Mouse (Mus musculus) neural tube, embryonic 11.5 days (tissue): Measurements from ENCODE around the gene Hfe2. TPM values are rescaled to one million over a fixed set of nuclear protein-coding genes. Genes with fewer than 3 reads are reported as not detected.

Experiments used
- ATAC-seq: fragments of 200-750 bp; cut with Nextera tagmentation; 2 replicates; pipeline ENCODE4 v1.8.0; 2017; ENCODE audit warnings: moderate number of reproducible peaks, mild to moderate bottlenecking, moderate TSS enrichment, moderate library complexity; ENCODE audit not compliant: insufficient read depth, low FRiP score, low TSS enrichment
- DNase-seq: peaks from one replicate; pipeline ENCODE4 v3.0.0-alpha.2; 2015; ENCODE audit warnings: low spot score
- H3K27ac ChIP-seq: fragments of 300-500 bp; sonication (generic); 2 replicates; pipeline ENCODE4 v1.5.1; 2014; ENCODE audit warnings: low read depth, mild to moderate bottlenecking, low read length
- H3K27me3 ChIP-seq: fragments of 300-500 bp; sonication (generic); 2 replicates; pipeline ENCODE4 v1.6.1; 2014; ENCODE audit warnings: mild to moderate bottlenecking, low read length, mixed read lengths; ENCODE audit not compliant: control insufficient read depth, insufficient read depth
- H3K36me3 ChIP-seq: fragments of 300-500 bp; sonication (generic); 2 replicates; pipeline ENCODE4 v1.6.1; 2014; ENCODE audit warnings: mild to moderate bottlenecking, low read length, moderate library complexity, mixed read lengths; ENCODE audit not compliant: control insufficient read depth, insufficient read depth
- H3K4me1 ChIP-seq: fragments of 300-500 bp; sonication (generic); 2 replicates; pipeline ENCODE4 v1.6.1; 2014; ENCODE audit warnings: low read length, mixed read lengths; ENCODE audit not compliant: control insufficient read depth, insufficient read depth
- H3K4me2 ChIP-seq: fragments of 300-500 bp; sonication (generic); 2 replicates; pipeline ENCODE4 v1.6.1; 2014; ENCODE audit warnings: low read depth, mild to moderate bottlenecking, moderate library complexity
- H3K4me3 ChIP-seq: fragments of 300-500 bp; sonication (generic); 2 replicates; pipeline ENCODE4 v1.5.1; 2014; ENCODE audit warnings: low read depth, low read length
- H3K9ac ChIP-seq: fragments of 300-500 bp; sonication (generic); 2 replicates; pipeline ENCODE4 v1.6.1; 2014; ENCODE audit warnings: mild to moderate bottlenecking, low read length
- H3K9me3 ChIP-seq: fragments of 300-500 bp; sonication (generic); 2 replicates; pipeline ENCODE4 v1.6.1; 2016; ENCODE audit warnings: low read length; ENCODE audit not compliant: control insufficient read depth
- whole genome bisulfite sequencing: fragments of 180-500 bp; shearing (Covaris S2); extraction: QIAGEN DNeasy Blood & Tissue Kit; methylation state at CpG from one replicate; pipeline ENCODE4 v1.1.7; 2014; 5-methylcytosine and 5-hydroxymethylcytosine counted together
- polyA plus RNA-seq: library from polyadenylated mRNA; unstranded; fragments of >200 nt; fragmentation: Nextera tagmentation; extraction: Ambion mirVana; gene quantifications from 2 replicates; pipeline ENCODE4 v1.2.1, GENCODE M21; 2014

The Hfe2 gene
- polyA plus RNA-seq, 1 experiment from 2014 or later = 3.6 TPM

DNA sequence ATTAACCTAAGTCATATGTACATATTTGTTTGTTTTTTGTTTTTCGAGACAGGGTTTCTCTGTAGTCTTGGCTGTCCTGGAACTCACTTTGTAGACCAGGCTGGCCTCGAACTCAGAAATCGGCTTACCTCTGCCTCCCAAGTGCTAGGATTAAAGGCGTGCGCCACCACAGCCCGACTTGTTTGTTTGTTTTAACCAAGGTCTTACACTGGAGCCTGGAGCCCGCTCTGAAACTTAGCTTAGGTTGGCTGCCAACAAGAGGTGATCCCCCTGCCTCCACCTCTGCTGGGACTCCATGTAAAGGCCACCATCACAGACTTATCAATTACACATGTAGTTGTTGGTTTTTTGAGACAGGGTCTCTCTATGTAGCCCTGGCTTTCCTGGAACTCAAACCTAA lies 23.9 kb downstream of the Hfe2 start:
- Histone ChIP-seq H3K9ac (no peak overlapping the region), H3K4me1 (no peaks in the 10 kb centered on the region), H3K27ac (no peak overlapping the region), H3K4me3 (no peak overlapping the region), H3K27me3 (no peaks in the 10 kb centered on the region), H3K4me2 (no peak overlapping the region), H3K36me3 (no peaks in the 10 kb centered on the region), H3K9me3 (no peaks in the 10 kb centered on the region)
- ATAC-seq (no peak), DNase-seq (no peak)
- WGBS = 83% methylated on average over 7 of the region's 7 CpGs

DNA sequence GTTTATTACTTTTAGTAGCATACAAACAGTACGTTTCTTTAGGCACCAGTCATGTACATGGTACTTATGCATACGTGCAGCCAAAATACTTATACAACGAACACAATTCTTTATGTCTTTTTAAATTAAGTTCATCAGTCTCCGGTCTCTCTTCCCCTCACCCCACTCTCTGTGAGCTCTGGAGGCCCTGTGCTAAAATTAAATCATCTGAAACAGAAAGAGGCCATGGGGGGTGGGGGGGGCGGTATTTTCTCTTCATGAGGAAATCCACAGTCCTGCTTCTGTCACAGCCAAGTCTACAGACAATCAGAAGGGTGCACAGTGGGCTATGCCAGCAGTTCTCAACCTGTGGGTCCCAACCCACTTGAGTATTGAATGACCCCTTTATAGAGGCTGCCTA lies 24.4 kb downstream of the Hfe2 start:
- Histone ChIP-seq H3K27me3 (no peaks in the 10 kb centered on the region), H3K4me3 (no peak overlapping the region), H3K4me1 (no peaks in the 10 kb centered on the region), H3K36me3 (no peaks in the 10 kb centered on the region), H3K4me2 (no peak overlapping the region), H3K27ac (no peak overlapping the region), H3K9ac (no peak overlapping the region), H3K9me3 (no peaks in the 10 kb centered on the region)
- no peak for DNase-seq
- ATAC-seq = no peak
- 85% methylated on average over 5 of the region's 5 CpGs for WGBS

DNA sequence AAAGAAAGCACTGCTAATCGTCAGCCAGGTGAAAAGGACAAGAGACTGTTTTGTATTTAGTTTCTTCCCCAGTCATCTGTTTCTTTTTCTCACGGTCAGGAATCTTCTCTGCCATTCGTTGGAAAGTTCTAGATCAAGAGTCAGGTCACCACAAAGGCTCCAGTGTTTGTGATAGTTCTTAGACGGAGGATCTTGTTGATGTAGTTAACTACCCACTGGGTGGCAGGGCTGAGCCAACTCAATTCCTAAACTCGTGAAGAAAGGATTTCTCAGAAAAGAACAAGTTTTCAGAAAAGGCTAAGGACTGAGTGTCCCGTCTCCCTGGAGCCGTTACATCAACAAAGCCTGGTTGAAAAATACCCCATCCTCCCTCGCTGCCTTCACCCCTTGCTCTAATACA lies 26.2 kb downstream of the Hfe2 start:
- peak; percentile 65 for DNase-seq
- Histone ChIP-seq H3K9me3 (no peaks in the 10 kb centered on the region), H3K27ac (no peak overlapping the region), H3K9ac (no peak overlapping the region), H3K36me3 (no peaks in the 10 kb centered on the region), H3K27me3 (no peaks in the 10 kb centered on the region), H3K4me3 (no peak overlapping the region), H3K4me2 (no peak overlapping the region), H3K4me1 (no peaks in the 10 kb centered on the region)
- ATAC-seq = no peak
- WGBS = 33% methylated on average over 8 of the region's 8 CpGs

DNA sequence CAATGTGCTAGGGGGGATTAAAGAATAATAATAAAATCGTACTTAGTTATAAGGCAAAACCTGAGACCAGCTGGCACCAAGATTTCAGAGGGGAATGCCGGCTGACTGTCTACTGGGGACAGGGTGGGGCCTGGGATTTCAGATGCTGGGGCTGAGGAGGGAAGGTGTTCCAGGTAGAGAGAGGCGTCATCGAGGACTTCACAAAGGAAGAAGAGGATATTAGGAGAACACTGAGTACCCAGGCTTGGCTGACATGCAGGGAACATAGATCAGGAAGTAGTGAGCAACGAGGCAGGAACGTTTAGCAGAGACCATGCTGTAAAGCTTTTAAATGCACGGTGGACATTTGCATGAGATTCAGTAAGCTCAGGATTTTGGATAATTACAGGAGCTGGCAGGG lies 26.9 kb downstream of the Hfe2 start:
- DNase-seq (no peak), ATAC-seq (no peak)
- Histone ChIP-seq H3K4me2 (no peak overlapping the region), H3K36me3 (no peaks in the 10 kb centered on the region), H3K4me3 (no peak overlapping the region), H3K27ac (no peak overlapping the region), H3K27me3 (no peaks in the 10 kb centered on the region), H3K4me1 (peaks cover 4% of the 10 kb centered on the region), H3K9me3 (no peaks in the 10 kb centered on the region), H3K9ac (no peak overlapping the region)
- 85% methylated on average over 7 of the region's 7 CpGs for WGBS

DNA sequence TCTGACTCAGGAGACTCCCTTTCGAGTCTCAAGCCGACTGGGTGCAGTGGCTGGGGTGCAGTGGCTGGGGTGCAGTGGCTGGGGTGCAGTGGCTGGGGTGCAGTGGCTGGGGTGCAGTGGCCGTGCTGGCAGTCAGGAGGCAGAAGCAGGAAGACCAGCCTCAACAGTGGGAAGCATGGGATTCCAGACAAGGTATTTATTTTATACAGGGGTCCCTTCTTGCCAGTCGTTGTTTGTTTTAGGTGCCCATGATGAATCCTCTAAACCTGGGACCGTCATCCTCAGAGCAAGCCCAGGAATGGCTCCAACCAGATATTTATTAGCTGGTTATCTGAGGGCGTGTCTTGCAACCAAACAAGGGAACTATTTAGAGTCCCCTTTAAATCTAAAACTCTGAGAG lies 28.6 kb downstream of the Hfe2 start:
- WGBS = 80% methylated on average over 6 of the region's 6 CpGs
- H3K9me3 ChIP-seq = no peaks in the 10 kb centered on the region
- H3K36me3 ChIP-seq = no peaks in the 10 kb centered on the region
- no peak for ATAC-seq
- no peak overlapping the region for H3K27ac ChIP-seq
- H3K27me3 ChIP-seq = no peaks in the 10 kb centered on the region
- no peak overlapping the region for H3K9ac ChIP-seq
- no peak overlapping the region for H3K4me2 ChIP-seq
- H3K4me1 ChIP-seq = peaks cover 6% of the 10 kb centered on the region
- DNase-seq = no peak
- H3K4me3 ChIP-seq = no peak overlapping the region

DNA sequence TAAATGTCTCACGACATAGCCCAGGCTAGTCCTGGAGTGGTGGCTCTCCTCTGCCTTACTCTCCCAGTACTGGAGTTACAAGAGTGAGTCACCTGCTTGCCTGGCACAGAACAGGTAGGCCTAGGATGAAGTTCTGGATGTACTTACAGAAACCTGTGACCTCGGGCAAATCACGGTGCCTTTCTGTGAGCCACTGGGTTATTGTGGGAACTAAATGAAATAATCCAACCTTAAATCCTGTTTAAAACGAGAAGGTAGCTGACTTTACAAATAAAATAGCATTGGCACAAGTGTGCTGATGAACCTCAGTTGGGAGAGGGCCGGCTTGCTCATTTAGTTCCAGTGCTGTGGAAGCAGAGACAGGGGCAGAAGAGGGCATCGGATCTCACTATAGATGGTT lies 29.3 kb downstream of the Hfe2 start:
- H3K4me3 ChIP-seq = no peak overlapping the region
- no peak overlapping the region for H3K27ac ChIP-seq
- ATAC-seq (no peak), DNase-seq (no peak)
- peaks cover 10% of the 10 kb centered on the region for H3K4me1 ChIP-seq
- H3K4me2 ChIP-seq = no peak overlapping the region
- 81% methylated on average over 6 of the region's 6 CpGs for WGBS
- no peaks in the 10 kb centered on the region for H3K27me3 ChIP-seq
- no peak overlapping the region for H3K9ac ChIP-seq
- no peaks in the 10 kb centered on the region for H3K36me3 ChIP-seq
- H3K9me3 ChIP-seq = no peaks in the 10 kb centered on the region

DNA sequence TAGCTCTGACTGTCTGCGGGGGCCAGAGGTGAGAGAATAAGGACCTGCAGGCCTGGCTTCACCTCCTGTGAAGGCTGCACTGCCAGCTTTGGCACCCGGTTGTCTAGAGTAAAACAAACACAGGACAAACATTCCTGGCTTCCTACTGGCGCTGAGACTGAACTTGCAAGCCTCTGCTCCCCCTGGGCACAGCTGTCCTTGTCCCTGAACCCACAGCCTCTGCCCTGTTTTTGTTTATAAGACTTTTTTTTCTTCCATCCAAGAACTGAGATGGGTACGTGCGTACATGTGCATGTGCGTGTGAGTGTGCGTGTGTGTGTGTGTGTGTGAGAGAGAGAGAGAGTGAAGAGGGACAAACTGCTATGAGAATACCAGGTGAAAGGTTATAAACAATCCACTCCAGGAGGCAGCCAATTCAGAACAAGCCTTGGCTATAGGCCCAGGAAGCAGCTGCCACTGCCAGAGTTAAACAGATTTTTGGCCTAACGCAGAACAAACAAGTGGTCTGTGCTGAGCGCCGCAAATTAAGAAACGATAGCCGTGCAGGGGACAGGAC lies 30.1 kb downstream of the Hfe2 start:
- Histone ChIP-seq H3K36me3 (peaks cover 4% of the 10 kb centered on the region; the same call in 1 of the 2 replicates), H3K9ac (peak overlapping the region; percentile 15; the same call in 1 of the 2 replicates), H3K4me1 (peaks cover 18% of the 10 kb centered on the region), H3K9me3 (no peaks in the 10 kb centered on the region), H3K4me2 (no peak overlapping the region), H3K4me3 (no peak overlapping the region), H3K27me3 (no peaks in the 10 kb centered on the region), H3K27ac (no peak overlapping the region)
- DNase-seq (no peak), ATAC-seq (no peak)
- WGBS = 62% methylated on average over 12 of the region's 12 CpGs

DNA sequence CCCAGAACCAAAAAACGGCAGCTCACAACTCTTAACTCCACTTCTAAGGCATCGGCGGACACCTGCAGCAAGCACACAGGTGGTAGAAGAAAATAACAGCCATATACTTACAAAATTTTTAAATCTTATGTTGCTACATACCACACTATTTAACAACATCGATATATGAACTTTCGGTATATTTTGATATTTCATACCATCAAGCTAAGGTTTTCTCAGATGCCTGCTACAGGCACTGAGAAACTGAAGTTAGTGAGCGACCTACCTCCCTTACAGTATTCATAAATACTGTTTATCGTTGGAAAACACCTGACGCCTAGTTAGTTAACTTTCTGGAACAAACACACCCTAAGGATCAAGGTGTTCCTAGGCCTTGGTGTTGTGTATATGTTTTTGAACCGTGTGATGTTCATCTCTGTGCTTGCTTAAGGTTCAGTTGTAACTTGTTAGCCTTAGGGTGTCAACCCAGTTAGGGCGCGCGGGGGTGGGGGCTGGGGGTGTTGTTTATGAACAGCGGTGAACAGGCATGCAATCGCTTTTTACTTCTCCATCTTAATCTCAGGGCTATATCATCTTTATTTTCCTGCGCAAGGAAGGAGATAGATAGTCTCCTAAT lies 31.1 kb downstream of the Hfe2 start:
- DNase-seq (no peak), ATAC-seq (no peak)
- H3K27me3 ChIP-seq = no peaks in the 10 kb centered on the region
- H3K9ac ChIP-seq = no peak overlapping the region
- 86% methylated on average over 15 of the region's 15 CpGs for WGBS
- H3K4me3 ChIP-seq = no peak overlapping the region
- peaks cover 20% of the 10 kb centered on the region for H3K4me1 ChIP-seq
- peaks cover 5% of the 10 kb centered on the region for H3K36me3 ChIP-seq
- no peaks in the 10 kb centered on the region for H3K9me3 ChIP-seq
- H3K4me2 ChIP-seq = no peak overlapping the region
- H3K27ac ChIP-seq = no peak overlapping the region
